Mouse (Mus musculus) heart, embryonic 11.5 days (tissue): ENCODE measurements around the gene Fbxl4. TPM values are rescaled to one million over a fixed set of nuclear protein-coding genes. Genes with fewer than 3 reads are reported as not detected.

Source experiments
- ATAC-seq: fragments of 200-750 bp; cut with Nextera tagmentation; replicated peaks from 2 replicates; pipeline ENCODE4 v1.8.0; 2017; ENCODE audit warnings: moderate library complexity; ENCODE audit not compliant: insufficient number of reproducible peaks, low FRiP score, low TSS enrichment
- H3K27ac ChIP-seq: fragments of 300-500 bp; sonication (generic); 2 replicates; pipeline ENCODE4 v1.5.1; 2014; ENCODE audit warnings: mild to moderate bottlenecking, low read depth, low read length
- H3K27me3 ChIP-seq: fragments of 300-500 bp; sonication (generic); 2 replicates; pipeline ENCODE4 v1.6.1; 2014; ENCODE audit warnings: mild to moderate bottlenecking, low read length, mixed read lengths; ENCODE audit not compliant: control insufficient read depth, insufficient read depth
- H3K36me3 ChIP-seq: fragments of 300-500 bp; sonication (generic); 2 replicates; pipeline ENCODE4 v1.6.1; 2014; ENCODE audit warnings: mild to moderate bottlenecking, low read length, moderate library complexity, mixed read lengths; ENCODE audit not compliant: control insufficient read depth, insufficient read depth
- H3K4me1 ChIP-seq: fragments of 300-500 bp; sonication (generic); 2 replicates; pipeline ENCODE4 v1.6.1; 2014; ENCODE audit warnings: low read length; ENCODE audit not compliant: control insufficient read depth, insufficient read depth
- H3K4me2 ChIP-seq: fragments of 300-500 bp; sonication (generic); 2 replicates; pipeline ENCODE4 v1.6.1; 2014; ENCODE audit warnings: mild to moderate bottlenecking, moderate library complexity
- H3K4me3 ChIP-seq: fragments of 300-500 bp; sonication (generic); 2 replicates; pipeline ENCODE4 v1.5.1; 2014; ENCODE audit warnings: low read depth, low read length
- H3K9ac ChIP-seq: fragments of 300-500 bp; sonication (generic); 2 replicates; pipeline ENCODE4 v1.6.1; 2014; ENCODE audit warnings: mild to moderate bottlenecking, low read depth, low read length, moderate library complexity
- H3K9me3 ChIP-seq: fragments of 300-500 bp; sonication (generic); replicated peaks from 2 replicates; pipeline ENCODE4 v1.6.1; 2016; ENCODE audit warnings: low read length; ENCODE audit not compliant: control insufficient read depth
- WGBS: fragments of 180-500 bp; shearing (Covaris S2); extraction: QIAGEN DNeasy Blood & Tissue Kit; methylation state at CpG from one replicate; pipeline ENCODE4 v1.1.7; 2014; ENCODE audit not compliant: insufficient replicate concordance; 5-methylcytosine and 5-hydroxymethylcytosine counted together
- polyA plus RNA-seq: library from polyadenylated mRNA; unstranded; fragments of >200 nt; fragmentation: Nextera tagmentation; extraction: Ambion mirVana; gene quantifications from 2 replicates; pipeline ENCODE4 v1.2.1, GENCODE M21; 2014

The Fbxl4 gene
- polyA plus RNA-seq, 1 experiment from 2014 or later: 9.5 TPM

DNA sequence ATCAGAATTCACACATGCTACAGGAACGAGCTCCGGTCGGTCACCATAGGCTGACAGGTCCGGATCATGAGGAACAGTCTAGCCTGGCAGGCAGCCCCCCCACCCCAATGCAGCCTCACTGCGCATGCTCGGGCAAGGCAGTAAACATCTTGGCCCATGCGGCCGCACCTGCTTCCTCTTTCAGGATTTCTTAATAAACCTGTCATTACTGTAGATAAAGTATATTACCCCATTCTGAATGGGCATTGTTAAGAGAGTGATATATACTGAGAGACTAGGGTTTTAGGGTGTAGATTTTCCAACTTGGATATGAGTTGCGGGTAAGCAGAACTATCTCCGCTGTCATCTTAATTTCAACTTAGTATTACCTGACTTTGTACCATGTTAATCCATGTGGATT lies 45.6 kb downstream of the Fbxl4 start:
- no peaks in the 10 kb centered on the region; the same call in 1 of the 2 replicates for H3K9me3 ChIP-seq
- WGBS: 92% methylated on average over 10 of the region's 10 CpGs

DNA sequence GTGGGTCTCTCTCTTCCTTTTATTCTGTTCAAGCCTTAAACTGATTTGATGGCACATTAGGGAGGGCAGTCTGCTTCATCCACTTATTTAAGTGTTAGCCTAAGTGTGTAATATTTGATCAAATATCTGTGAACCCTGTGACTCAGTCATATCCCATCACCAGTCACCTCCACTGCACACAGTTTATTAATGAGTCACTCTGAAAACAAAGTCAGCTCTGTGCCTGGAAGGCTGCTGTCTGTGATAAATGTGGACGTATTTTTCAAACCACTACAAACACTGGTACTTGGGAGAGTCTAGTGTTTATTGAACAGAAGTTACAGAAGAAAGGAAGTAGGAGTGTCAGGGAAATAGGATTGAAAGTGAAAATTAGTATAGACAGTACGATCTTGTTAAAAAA lies 63.3 kb downstream of the Fbxl4 start:
- H3K9ac ChIP-seq: no peak overlapping the region
- H3K27ac ChIP-seq: no peak overlapping the region
- no peak overlapping the region for H3K4me3 ChIP-seq
- no peaks in the 10 kb centered on the region for H3K4me1 ChIP-seq
- H3K9me3 ChIP-seq: no peaks in the 10 kb centered on the region
- no peaks in the 10 kb centered on the region; the same call in 1 of the 2 replicates for H3K36me3 ChIP-seq
- no peak overlapping the region for H3K4me2 ChIP-seq
- 50% methylated on average over 2 of the region's 2 CpGs for WGBS
- no peaks in the 10 kb centered on the region for H3K27me3 ChIP-seq
- ATAC-seq: no peak

More for the DNA sequence above, 45.6 kb downstream of the Fbxl4 start:
- no peaks in the 10 kb centered on the region for H3K4me1 ChIP-seq
- no peak overlapping the region for H3K4me3 ChIP-seq
- no peaks in the 10 kb centered on the region for H3K27me3 ChIP-seq
- no peaks in the 10 kb centered on the region; the same call in 1 of the 2 replicates for H3K36me3 ChIP-seq
- no peak overlapping the region for H3K9ac ChIP-seq
- no peak overlapping the region for H3K4me2 ChIP-seq
- no peak for ATAC-seq
- H3K27ac ChIP-seq: no peak overlapping the region

DNA sequence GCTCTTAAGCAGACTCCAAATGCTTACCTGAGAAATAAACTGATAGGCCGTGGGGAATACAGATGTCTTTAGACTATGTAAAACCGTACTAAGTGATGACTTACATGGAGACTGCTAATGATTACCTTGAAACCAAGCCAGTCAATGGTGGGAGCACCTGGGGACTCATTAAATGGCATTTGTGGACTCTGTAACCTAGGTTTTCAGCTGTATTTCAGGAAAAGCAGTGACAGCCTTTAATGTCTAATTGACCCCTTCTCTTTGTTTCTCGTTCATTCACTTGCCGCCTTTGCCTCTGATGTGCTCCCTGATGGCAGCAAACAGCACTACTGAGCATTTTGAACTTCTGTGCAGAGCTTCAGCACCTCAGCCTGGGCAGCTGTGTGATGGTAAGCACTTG lies 65.1 kb downstream of the Fbxl4 start:
- Histone ChIP-seq H3K36me3 (no peaks in the 10 kb centered on the region; the same call in 1 of the 2 replicates), H3K9ac (no peak overlapping the region), H3K9me3 (no peaks in the 10 kb centered on the region), H3K4me2 (no peak overlapping the region), H3K4me1 (no peaks in the 10 kb centered on the region), H3K27ac (no peak overlapping the region), H3K27me3 (no peaks in the 10 kb centered on the region), H3K4me3 (no peak overlapping the region)
- 84% methylated on average over 4 of the region's 4 CpGs for WGBS
- ATAC-seq: no peak

DNA sequence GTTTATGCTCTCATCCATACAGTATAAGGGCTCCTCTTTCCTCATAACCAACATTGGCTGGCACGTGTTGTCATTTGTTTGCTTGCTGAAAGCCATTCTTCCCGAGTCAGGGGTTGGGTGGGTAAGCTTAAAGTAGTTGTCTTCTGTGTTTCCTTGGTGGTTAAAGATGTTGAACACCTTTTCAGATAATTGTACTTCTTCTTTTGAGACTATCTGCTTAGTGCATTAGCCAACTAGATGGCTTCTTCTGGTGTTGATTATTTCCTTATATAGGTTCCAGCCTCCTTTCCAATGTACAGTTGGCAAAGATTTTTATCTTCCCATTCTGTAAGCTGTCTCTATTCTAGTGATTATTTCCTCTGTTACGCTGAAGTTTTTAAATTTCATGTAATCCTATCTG lies 70.8 kb downstream of the Fbxl4 start:
- H3K36me3 ChIP-seq: no peaks in the 10 kb centered on the region; the same call in 1 of the 2 replicates
- no peaks in the 10 kb centered on the region for H3K4me1 ChIP-seq
- WGBS: 89% methylated on average over 3 of the region's 3 CpGs
- H3K4me3 ChIP-seq: no peak overlapping the region
- ATAC-seq: no peak
- no peaks in the 10 kb centered on the region for H3K27me3 ChIP-seq
- no peak overlapping the region for H3K9ac ChIP-seq
- no peak overlapping the region for H3K27ac ChIP-seq
- H3K9me3 ChIP-seq: no peaks in the 10 kb centered on the region
- H3K4me2 ChIP-seq: no peak overlapping the region

DNA sequence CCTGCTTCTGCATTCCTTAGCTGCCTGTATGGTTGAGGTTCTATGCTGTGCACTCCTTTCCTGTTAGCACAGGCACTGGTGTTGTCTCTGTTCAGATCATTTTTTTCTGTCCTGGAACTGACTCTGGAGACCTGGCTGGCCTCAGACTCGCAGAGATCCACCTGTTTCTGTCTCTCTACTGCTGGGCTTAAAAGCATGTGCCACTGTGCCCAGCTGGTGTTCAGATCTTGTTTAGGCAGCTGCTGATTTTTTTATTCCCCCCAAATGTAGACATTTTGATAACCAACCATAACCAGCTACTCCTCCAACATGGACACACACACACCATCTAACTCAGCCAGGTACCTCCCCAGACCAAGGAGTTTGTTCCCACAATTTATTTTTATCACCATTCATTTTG lies 112.2 kb downstream of the Fbxl4 start:
- Histone ChIP-seq H3K4me3 (no peak overlapping the region), H3K36me3 (no peaks in the 10 kb centered on the region), H3K27ac (no peak overlapping the region), H3K4me2 (no peak overlapping the region), H3K9me3 (no peaks in the 10 kb centered on the region), H3K4me1 (no peaks in the 10 kb centered on the region), H3K9ac (no peak overlapping the region), H3K27me3 (no peaks in the 10 kb centered on the region)
- 54% methylated on average over 1 of the region's 1 CpGs for WGBS
- ATAC-seq: no peak

DNA sequence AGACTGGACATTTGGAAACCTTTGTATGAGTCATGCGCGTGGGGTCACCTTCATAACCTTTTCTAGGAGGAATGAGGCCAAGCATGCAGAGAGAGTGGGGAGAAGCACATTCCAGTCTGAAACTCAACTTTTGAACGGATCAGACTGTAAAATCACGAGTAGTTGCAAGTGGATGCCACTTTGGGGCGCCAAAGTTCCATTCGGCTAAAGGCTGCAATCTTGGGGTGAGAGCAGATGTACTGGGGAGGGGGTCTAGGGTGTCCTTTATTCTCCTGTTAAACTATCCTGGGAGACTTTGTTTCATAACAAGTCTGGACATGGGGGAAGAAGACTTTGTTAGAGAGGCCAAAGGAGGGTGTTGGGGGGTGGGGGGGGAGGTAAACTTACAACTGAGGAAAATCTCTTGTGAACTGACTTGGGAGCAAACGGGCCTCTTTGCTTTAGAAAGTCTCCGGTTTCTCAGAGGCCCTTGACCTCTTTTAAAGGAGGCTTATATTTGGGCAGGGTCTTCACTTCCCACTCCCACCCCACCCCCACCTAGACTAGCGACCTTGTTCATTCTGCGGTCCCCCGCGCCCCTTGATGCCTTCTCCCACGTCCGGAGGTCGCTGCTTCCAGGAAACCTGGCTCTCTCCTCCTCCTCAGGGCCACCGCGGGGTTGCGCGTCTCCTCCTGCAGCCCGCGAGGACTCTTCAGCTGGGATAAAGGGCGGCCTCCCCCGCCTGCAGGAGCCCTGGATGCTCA lies 119.8 kb downstream of the Fbxl4 start:
- WGBS: under 1% methylated on average over 23 of the region's 23 CpGs
- peak; percentile 53; the same call in 1 of the 2 replicates for ATAC-seq
- no peak overlapping the region for H3K9ac ChIP-seq
- H3K4me3 ChIP-seq: peak overlapping the region; percentile 46
- H3K4me1 ChIP-seq: peaks cover 2% of the 10 kb centered on the region; the same call in 1 of the 2 replicates
- H3K4me2 ChIP-seq: peak overlapping the region; percentile 78
- peaks cover 53% of the 10 kb centered on the region for H3K27me3 ChIP-seq
- no peaks in the 10 kb centered on the region for H3K9me3 ChIP-seq
- H3K27ac ChIP-seq: no peak overlapping the region
- no peaks in the 10 kb centered on the region for H3K36me3 ChIP-seq

DNA sequence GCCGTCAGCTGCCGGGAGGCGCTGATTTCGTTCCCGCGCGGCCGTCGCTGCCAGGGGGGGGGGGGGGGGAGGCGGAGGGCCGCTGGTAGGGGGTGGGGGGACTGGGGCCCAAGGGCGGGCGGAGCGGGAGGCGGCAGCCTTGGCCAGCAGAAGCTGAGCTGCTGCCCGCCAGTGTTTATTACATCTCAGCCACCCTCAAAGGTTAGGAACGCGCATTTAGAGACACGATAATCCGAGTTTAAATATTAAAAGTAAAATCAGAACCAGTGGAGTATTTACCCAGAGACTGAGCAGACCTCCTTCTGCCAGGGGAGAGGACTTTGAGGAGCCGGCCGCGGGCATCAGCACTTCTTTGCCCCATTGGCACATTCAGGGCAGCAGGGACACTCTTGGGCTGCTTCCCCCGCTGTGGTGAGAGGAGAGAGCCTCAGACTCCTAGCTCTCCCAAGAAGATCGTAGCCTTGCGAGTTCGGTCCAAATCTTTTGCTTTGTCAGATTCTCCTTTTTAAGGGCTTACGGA lies 120.4 kb downstream of the Fbxl4 start:
- under 1% methylated on average over 16 of the region's 28 CpGs for WGBS
- peak overlapping the region; percentile 46 for H3K4me3 ChIP-seq
- peaks cover 57% of the 10 kb centered on the region for H3K27me3 ChIP-seq
- no peaks in the 10 kb centered on the region for H3K36me3 ChIP-seq
- H3K9me3 ChIP-seq: no peaks in the 10 kb centered on the region
- peaks cover 2% of the 10 kb centered on the region; the same call in 1 of the 2 replicates for H3K4me1 ChIP-seq
- no peak overlapping the region for H3K27ac ChIP-seq
- ATAC-seq: no peak
- peak overlapping the region; percentile 78 for H3K4me2 ChIP-seq
- no peak overlapping the region for H3K9ac ChIP-seq

DNA sequence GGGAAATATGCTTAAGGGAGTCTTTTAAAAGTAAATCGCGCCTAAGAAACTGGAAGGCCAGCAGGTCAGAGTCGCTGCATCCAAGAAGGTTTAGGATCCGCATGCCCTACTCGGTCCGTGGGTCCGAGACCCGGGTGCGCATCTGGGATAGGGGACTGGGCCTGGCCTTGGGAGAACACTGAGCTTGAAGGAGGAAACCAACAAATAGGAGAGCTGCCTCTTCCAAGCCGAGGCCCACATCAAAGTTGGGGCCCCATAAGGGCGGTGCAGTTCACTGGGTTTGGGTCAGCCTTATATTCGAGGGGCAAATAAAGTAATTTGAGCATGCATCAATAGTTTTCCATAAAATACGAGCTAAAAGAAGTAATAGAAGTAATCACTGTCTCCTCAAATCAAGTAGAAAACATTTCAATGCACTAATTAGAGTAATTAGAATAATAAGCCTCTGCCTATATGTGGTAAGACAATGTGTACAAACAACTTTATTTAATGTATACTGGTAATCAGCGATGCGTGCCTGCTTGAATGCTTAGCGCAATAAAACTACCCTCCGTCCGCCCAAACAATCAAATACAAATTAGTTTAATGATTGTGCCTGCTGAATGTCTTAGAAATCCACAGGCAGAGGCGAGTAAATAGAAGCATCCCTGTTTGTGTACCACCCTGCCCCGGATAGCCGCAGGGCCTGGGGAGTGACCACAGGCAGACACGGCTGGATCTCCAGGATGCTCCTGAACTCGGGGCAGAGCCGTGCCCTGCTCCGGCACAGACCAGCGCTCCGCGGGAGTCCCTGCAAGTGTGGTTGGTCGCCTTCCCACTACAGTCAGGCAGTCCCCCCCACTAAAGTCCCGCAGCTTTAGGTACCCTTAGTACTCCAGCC lies 121.4 kb downstream of the Fbxl4 start:
- Histone ChIP-seq H3K36me3 (no peaks in the 10 kb centered on the region), H3K4me3 (no peak overlapping the region), H3K4me1 (peaks cover 2% of the 10 kb centered on the region; the same call in 1 of the 2 replicates), H3K9me3 (no peaks in the 10 kb centered on the region), H3K9ac (no peak overlapping the region), H3K27ac (no peak overlapping the region), H3K27me3 (peaks cover 59% of the 10 kb centered on the region), H3K4me2 (peak overlapping the region; percentile 24; the same call in 1 of the 2 replicates)
- ATAC-seq: no peak
- 2% methylated on average over 30 of the region's 30 CpGs for WGBS
